Mouse (Mus musculus): Measurements from ENCODE around the gene Sidt1. TPM values are rescaled to one million over a fixed set of nuclear protein-coding genes. Genes with fewer than 3 reads are reported as not detected.

Gene Sidt1
- polyA plus RNA-seq, 1 experiment from 2014 or later, result 14.3 TPM

GRCm38 (mm10) chr16:44237836-44238235 is 95.2 kb downstream of the Sidt1 start:
- Histone ChIP-seq H3K27me3 (ENCODE audit: control insufficient read depth, insufficient read depth, low read length) (no peaks in the 10 kb centered on the region), H3K4me1 (replicated peaks; ENCODE audit: control insufficient read depth, insufficient read depth, low read length) (no peaks in the 10 kb centered on the region), H3K36me3 (replicated peaks; ENCODE audit: control insufficient read depth, insufficient read depth) (no peaks in the 10 kb centered on the region), H3K9ac (no peak overlapping the region), H3K4me2 (replicated peaks) (no peak overlapping the region), H3K9me3 (ENCODE audit: control insufficient read depth, low read length) (no peaks in the 10 kb centered on the region), H3K4me3 (replicated peaks; ENCODE audit: low read length) (no peak overlapping the region), H3K27ac (no peak overlapping the region)
- DNase-seq (ENCODE audit: low spot score), result no peak
- 77% methylated on average over 3 of the region's 3 CpGs for WGBS
- no peak for ATAC-seq (ENCODE audit: low FRiP score)

GRCm38 (mm10) chr16:44233019-44233418 is 100.0 kb downstream of the Sidt1 start:
- Histone ChIP-seq H3K4me3 (replicated peaks; ENCODE audit: low read length) (no peak overlapping the region), H3K4me1 (replicated peaks; ENCODE audit: control insufficient read depth, insufficient read depth, low read length) (no peaks in the 10 kb centered on the region), H3K4me2 (replicated peaks) (no peak overlapping the region), H3K9me3 (ENCODE audit: control insufficient read depth, low read length) (peaks cover 4% of the 10 kb centered on the region; the same call in 1 of the 2 replicates), H3K27ac (no peak overlapping the region), H3K9ac (no peak overlapping the region), H3K36me3 (replicated peaks; ENCODE audit: control insufficient read depth, insufficient read depth) (no peaks in the 10 kb centered on the region), H3K27me3 (ENCODE audit: control insufficient read depth, insufficient read depth, low read length) (no peaks in the 10 kb centered on the region)
- 91% methylated on average over 7 of the region's 7 CpGs for WGBS
- no peak for ATAC-seq (ENCODE audit: low FRiP score)
- no peak for DNase-seq (ENCODE audit: low spot score)

- Histone ChIP-seq H3K4me2 (replicated peaks) (no peak overlapping the region), H3K9me3 (ENCODE audit: control insufficient read depth, low read length) (peaks cover 4% of the 10 kb centered on the region; the same call in 1 of the 2 replicates), H3K27me3 (ENCODE audit: control insufficient read depth, insufficient read depth, low read length) (no peaks in the 10 kb centered on the region), H3K4me1 (replicated peaks; ENCODE audit: control insufficient read depth, insufficient read depth, low read length) (no peaks in the 10 kb centered on the region), H3K9ac (no peak overlapping the region), H3K36me3 (replicated peaks; ENCODE audit: control insufficient read depth, insufficient read depth) (no peaks in the 10 kb centered on the region), H3K27ac (no peak overlapping the region), H3K4me3 (replicated peaks; ENCODE audit: low read length) (no peak overlapping the region)
- DNase-seq (ENCODE audit: low spot score) (no peak), ATAC-seq (ENCODE audit: low FRiP score) (no peak)
- WGBS, result 95% methylated on average over 13 of the region's 13 CpGs
These were observed 106.2 kb downstream of the Sidt1 start for GRCm38 (mm10) chr16:44226706-44227291.

- no peaks in the 10 kb centered on the region for H3K4me1 ChIP-seq (replicated peaks; ENCODE audit: control insufficient read depth, insufficient read depth, low read length)
- H3K27me3 ChIP-seq (ENCODE audit: control insufficient read depth, insufficient read depth, low read length), result no peaks in the 10 kb centered on the region
- no peak overlapping the region for H3K4me3 ChIP-seq (replicated peaks; ENCODE audit: low read length)
- peaks cover 49% of the 10 kb centered on the region for H3K36me3 ChIP-seq (replicated peaks; ENCODE audit: control insufficient read depth, insufficient read depth)
- H3K4me2 ChIP-seq (replicated peaks), result no peak overlapping the region
- H3K9me3 ChIP-seq (ENCODE audit: control insufficient read depth, low read length), result no peaks in the 10 kb centered on the region
- DNase-seq (ENCODE audit: low spot score) (no peak), ATAC-seq (ENCODE audit: low FRiP score) (no peak)
- 91% methylated on average over 6 of the region's 6 CpGs for WGBS
- no peak overlapping the region for H3K27ac ChIP-seq
- no peak overlapping the region for H3K9ac ChIP-seq
These were observed 111.5 kb downstream of the Sidt1 start for GRCm38 (mm10) chr16:44221463-44221862.

GRCm38 (mm10) chr16:44216417-44216816 is 116.6 kb downstream of the Sidt1 start:
- Histone ChIP-seq H3K27me3 (ENCODE audit: control insufficient read depth, insufficient read depth, low read length) (no peaks in the 10 kb centered on the region), H3K4me1 (replicated peaks; ENCODE audit: control insufficient read depth, insufficient read depth, low read length) (no peaks in the 10 kb centered on the region), H3K9me3 (ENCODE audit: control insufficient read depth, low read length) (no peaks in the 10 kb centered on the region), H3K36me3 (replicated peaks; ENCODE audit: control insufficient read depth, insufficient read depth) (peaks cover 90% of the 10 kb centered on the region), H3K27ac (no peak overlapping the region), H3K4me2 (replicated peaks) (no peak overlapping the region), H3K9ac (no peak overlapping the region), H3K4me3 (replicated peaks; ENCODE audit: low read length) (no peak overlapping the region)
- 97% methylated on average over 7 of the region's 7 CpGs for WGBS
- DNase-seq (ENCODE audit: low spot score), result no peak
- no peak for ATAC-seq (ENCODE audit: low FRiP score)

GRCm38 (mm10) chr16:44215513-44215912 is 117.5 kb downstream of the Sidt1 start:
- Histone ChIP-seq H3K27ac (no peak overlapping the region), H3K27me3 (ENCODE audit: control insufficient read depth, insufficient read depth, low read length) (no peaks in the 10 kb centered on the region), H3K4me2 (replicated peaks) (no peak overlapping the region), H3K4me1 (replicated peaks; ENCODE audit: control insufficient read depth, insufficient read depth, low read length) (no peaks in the 10 kb centered on the region), H3K9ac (no peak overlapping the region), H3K9me3 (ENCODE audit: control insufficient read depth, low read length) (no peaks in the 10 kb centered on the region), H3K4me3 (replicated peaks; ENCODE audit: low read length) (no peak overlapping the region), H3K36me3 (replicated peaks; ENCODE audit: control insufficient read depth, insufficient read depth) (peaks cover 87% of the 10 kb centered on the region)
- DNase-seq (ENCODE audit: low spot score) (no peak), ATAC-seq (ENCODE audit: low FRiP score) (no peak)
- WGBS, result 95% methylated on average over 9 of the region's 9 CpGs

GRCm38 (mm10) chr16:44212703-44213102 is 120.3 kb downstream of the Sidt1 start:
- H3K9me3 ChIP-seq (ENCODE audit: control insufficient read depth, low read length), result no peaks in the 10 kb centered on the region
- H3K27me3 ChIP-seq (ENCODE audit: control insufficient read depth, insufficient read depth, low read length), result no peaks in the 10 kb centered on the region
- H3K9ac ChIP-seq, result no peak overlapping the region
- no peak overlapping the region for H3K27ac ChIP-seq
- no peaks in the 10 kb centered on the region for H3K4me1 ChIP-seq (replicated peaks; ENCODE audit: control insufficient read depth, insufficient read depth, low read length)
- no peak overlapping the region for H3K4me3 ChIP-seq (replicated peaks; ENCODE audit: low read length)
- WGBS, result 93% methylated on average over 7 of the region's 7 CpGs
- H3K4me2 ChIP-seq (replicated peaks), result no peak overlapping the region
- ATAC-seq (ENCODE audit: low FRiP score) (no peak), DNase-seq (ENCODE audit: low spot score) (no peak)
- H3K36me3 ChIP-seq (replicated peaks; ENCODE audit: control insufficient read depth, insufficient read depth), result peaks cover 81% of the 10 kb centered on the region

GRCm38 (mm10) chr16:44211054-44211414 is 122.0 kb downstream of the Sidt1 start:
- Histone ChIP-seq H3K4me3 (replicated peaks; ENCODE audit: low read length) (no peak overlapping the region), H3K9me3 (ENCODE audit: control insufficient read depth, low read length) (no peaks in the 10 kb centered on the region), H3K27ac (no peak overlapping the region), H3K4me1 (replicated peaks; ENCODE audit: control insufficient read depth, insufficient read depth, low read length) (no peaks in the 10 kb centered on the region), H3K27me3 (ENCODE audit: control insufficient read depth, insufficient read depth, low read length) (no peaks in the 10 kb centered on the region), H3K9ac (no peak overlapping the region), H3K4me2 (replicated peaks) (no peak overlapping the region), H3K36me3 (replicated peaks; ENCODE audit: control insufficient read depth, insufficient read depth) (peaks cover 79% of the 10 kb centered on the region)
- ATAC-seq (ENCODE audit: low FRiP score) (no peak), DNase-seq (ENCODE audit: low spot score) (no peak)
- 93% methylated on average over 1 of the region's 1 CpGs for WGBS

- Histone ChIP-seq H3K36me3 (replicated peaks; ENCODE audit: control insufficient read depth, insufficient read depth) (peaks cover 79% of the 10 kb centered on the region), H3K4me3 (replicated peaks; ENCODE audit: low read length) (no peak overlapping the region)
- WGBS, result 83% methylated on average over 10 of the region's 10 CpGs
These were observed 122.6 kb downstream of the Sidt1 start for GRCm38 (mm10) chr16:44210156-44211053.

More at GRCm38 (mm10) chr16:44210156-44211053, 122.6 kb downstream of the Sidt1 start:
- ATAC-seq (ENCODE audit: low FRiP score), result no peak
- Histone ChIP-seq H3K4me1 (replicated peaks; ENCODE audit: control insufficient read depth, insufficient read depth, low read length) (no peaks in the 10 kb centered on the region), H3K27ac (no peak overlapping the region), H3K9me3 (ENCODE audit: control insufficient read depth, low read length) (no peaks in the 10 kb centered on the region), H3K9ac (no peak overlapping the region), H3K4me2 (replicated peaks) (no peak overlapping the region), H3K27me3 (ENCODE audit: control insufficient read depth, insufficient read depth, low read length) (no peaks in the 10 kb centered on the region)
- no peak for DNase-seq (ENCODE audit: low spot score)

Data from hindbrain, embryonic 14.5 days (tissue).